Mouse (Mus musculus) hindbrain, embryonic 16.5 days (tissue): ENCODE data around the gene Nrxn3. TPM values are rescaled to one million over a fixed set of nuclear protein-coding genes. Genes with fewer than 3 reads are reported as not detected.
A peak's percentile ranks its signal among the peaks of the same experiment; 100 is the strongest.

Experiments
- ATAC-seq: fragments of 200-750 bp; cut with Nextera tagmentation; 2 replicates; pipeline ENCODE4 v1.8.0; 2017; ENCODE audit warnings: moderate TSS enrichment, moderate library complexity
- H3K27ac ChIP-seq: fragments of 300-500 bp; sonication (generic); 2 replicates; pipeline ENCODE4 v1.5.1; 2014; ENCODE audit warnings: low read depth, mild to moderate bottlenecking, control low read depth, low read length, moderate library complexity
- H3K27me3 ChIP-seq: fragments of 300-500 bp; sonication (generic); replicated peaks from 2 replicates; pipeline ENCODE4 v1.6.1; 2014; ENCODE audit warnings: low read length; ENCODE audit not compliant: control insufficient read depth, insufficient read depth
- H3K36me3 ChIP-seq: fragments of 300-500 bp; sonication (generic); 2 replicates; pipeline ENCODE4 v1.6.1; 2014; ENCODE audit warnings: mild to moderate bottlenecking, low read length, moderate library complexity, mixed read lengths; ENCODE audit not compliant: control insufficient read depth, insufficient read depth
- H3K4me1 ChIP-seq: fragments of 300-500 bp; sonication (generic); 2 replicates; pipeline ENCODE4 v1.6.1; 2014; ENCODE audit warnings: low read depth, low read length; ENCODE audit not compliant: control insufficient read depth, insufficient read depth
- H3K4me2 ChIP-seq: fragments of 300-500 bp; sonication (generic); 2 replicates; pipeline ENCODE4 v1.6.1; 2014; ENCODE audit warnings: mild to moderate bottlenecking, low read length, control low read depth, moderate library complexity
- H3K4me3 ChIP-seq: fragments of 300-500 bp; sonication (generic); 2 replicates; pipeline ENCODE4 v1.5.1; 2014; ENCODE audit warnings: mild to moderate bottlenecking, low read length, control low read depth, moderate library complexity
- H3K9ac ChIP-seq: fragments of 300-500 bp; sonication (generic); 2 replicates; pipeline ENCODE4 v1.6.1; 2014; ENCODE audit warnings: low read depth, mild to moderate bottlenecking, control low read depth, low read length, moderate library complexity
- H3K9me3 ChIP-seq: fragments of 300-500 bp; sonication (generic); 2 replicates; pipeline ENCODE4 v1.6.1; 2014; ENCODE audit warnings: mild to moderate bottlenecking, low read length, moderate library complexity; ENCODE audit not compliant: control insufficient read depth
- WGBS: fragments of 180-500 bp; shearing (Covaris S2); extraction: QIAGEN DNeasy Blood & Tissue Kit; methylation state at CpG from one replicate; pipeline ENCODE4 v1.1.7; 2014; 5-methylcytosine and 5-hydroxymethylcytosine counted together
- polyA plus RNA-seq: library from polyadenylated mRNA; unstranded; fragments of >200 nt; fragmentation: Nextera tagmentation; extraction: Ambion mirVana; gene quantifications from 2 replicates; pipeline ENCODE4 v1.2.1, GENCODE M21; 2015

Gene Nrxn3
- polyA plus RNA-seq, 1 experiment from 2014 or later, result 99.6 TPM

DNA sequence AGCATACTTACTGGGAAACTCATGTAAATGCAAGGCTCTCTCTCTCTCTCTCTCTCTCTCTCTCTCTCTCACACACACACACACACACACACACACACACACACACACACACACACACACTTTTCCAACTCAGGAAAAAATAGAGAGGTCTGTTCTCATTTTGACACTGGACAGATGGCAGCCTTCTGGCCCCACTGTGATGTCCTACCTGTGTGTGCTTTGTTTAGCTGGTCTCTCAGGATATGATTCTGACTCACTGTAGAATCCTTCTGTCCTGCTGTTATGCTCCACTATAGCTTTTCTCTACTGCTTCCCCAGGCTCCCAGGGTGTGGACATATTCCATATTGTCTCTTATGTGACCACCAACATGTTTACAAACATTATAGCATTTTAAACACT lies 1363.2 kb downstream of the Nrxn3 start:
- no peak overlapping the region for H3K9ac ChIP-seq
- no peaks in the 10 kb centered on the region for H3K36me3 ChIP-seq
- no peaks in the 10 kb centered on the region for H3K27me3 ChIP-seq
- no peaks in the 10 kb centered on the region for H3K9me3 ChIP-seq
- no peak overlapping the region for H3K4me2 ChIP-seq
- ATAC-seq, result no peak
- H3K4me3 ChIP-seq, result no peak overlapping the region
- H3K27ac ChIP-seq, result no peak overlapping the region
- H3K4me1 ChIP-seq, result no peaks in the 10 kb centered on the region

DNA sequence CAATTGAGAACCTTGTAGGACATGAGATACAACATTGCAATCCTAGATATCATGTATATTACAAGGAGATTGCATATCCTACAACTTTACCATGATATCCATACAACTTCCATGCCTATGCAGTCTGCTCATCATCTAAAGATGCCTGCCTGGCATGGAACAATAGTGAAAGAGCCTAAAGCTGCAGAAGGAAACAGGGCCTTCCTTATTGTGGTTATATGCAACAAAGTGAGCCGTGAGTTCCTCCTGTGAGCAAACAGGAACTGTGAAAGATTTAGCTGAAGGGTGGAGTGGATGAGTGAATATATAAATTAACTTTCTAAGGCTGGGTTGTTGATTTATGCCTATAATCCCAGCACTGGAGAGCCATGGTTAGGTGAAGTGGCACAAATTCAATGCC lies 1373.1 kb downstream of the Nrxn3 start:
- H3K4me2 ChIP-seq, result no peak overlapping the region
- no peak overlapping the region for H3K4me3 ChIP-seq
- no peak overlapping the region for H3K27ac ChIP-seq
- no peaks in the 10 kb centered on the region for H3K9me3 ChIP-seq
- H3K27me3 ChIP-seq, result no peaks in the 10 kb centered on the region
- no peaks in the 10 kb centered on the region for H3K4me1 ChIP-seq
- H3K36me3 ChIP-seq, result no peaks in the 10 kb centered on the region
- H3K9ac ChIP-seq, result no peak overlapping the region
- 59% methylated on average over 1 of the region's 1 CpGs for WGBS
- no peak for ATAC-seq

DNA sequence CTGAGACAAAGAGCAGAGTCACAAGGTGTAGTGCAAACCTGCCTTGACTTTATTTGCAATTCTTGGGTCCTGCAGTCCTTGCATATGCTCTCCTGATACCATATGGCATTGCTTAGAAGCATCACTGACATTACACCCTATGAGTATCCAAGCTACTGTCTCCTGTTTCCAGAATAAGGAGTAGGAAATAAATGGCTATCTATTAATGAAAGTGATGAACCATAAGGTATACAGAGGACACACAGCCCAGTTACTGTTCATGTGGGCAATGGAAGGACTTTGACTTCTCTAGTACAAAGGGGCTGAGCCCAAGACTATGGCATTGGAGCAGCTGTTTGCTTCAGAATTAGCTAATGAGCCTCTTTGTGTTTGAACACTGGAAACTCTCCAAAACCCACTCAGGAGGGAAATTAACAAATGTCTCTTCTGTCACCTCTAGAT lies 1390.7 kb downstream of the Nrxn3 start:
- peak; percentile 95 for ATAC-seq
- H3K36me3 ChIP-seq, result no peaks in the 10 kb centered on the region
- no peaks in the 10 kb centered on the region for H3K27me3 ChIP-seq
- H3K9me3 ChIP-seq, result no peaks in the 10 kb centered on the region
- no peak overlapping the region for H3K4me2 ChIP-seq
- no peak overlapping the region for H3K4me3 ChIP-seq
- H3K27ac ChIP-seq, result peak overlapping the region; percentile 1
- H3K4me1 ChIP-seq, result peaks cover 2% of the 10 kb centered on the region; the same call in 1 of the 2 replicates
- H3K9ac ChIP-seq, result no peak overlapping the region

DNA sequence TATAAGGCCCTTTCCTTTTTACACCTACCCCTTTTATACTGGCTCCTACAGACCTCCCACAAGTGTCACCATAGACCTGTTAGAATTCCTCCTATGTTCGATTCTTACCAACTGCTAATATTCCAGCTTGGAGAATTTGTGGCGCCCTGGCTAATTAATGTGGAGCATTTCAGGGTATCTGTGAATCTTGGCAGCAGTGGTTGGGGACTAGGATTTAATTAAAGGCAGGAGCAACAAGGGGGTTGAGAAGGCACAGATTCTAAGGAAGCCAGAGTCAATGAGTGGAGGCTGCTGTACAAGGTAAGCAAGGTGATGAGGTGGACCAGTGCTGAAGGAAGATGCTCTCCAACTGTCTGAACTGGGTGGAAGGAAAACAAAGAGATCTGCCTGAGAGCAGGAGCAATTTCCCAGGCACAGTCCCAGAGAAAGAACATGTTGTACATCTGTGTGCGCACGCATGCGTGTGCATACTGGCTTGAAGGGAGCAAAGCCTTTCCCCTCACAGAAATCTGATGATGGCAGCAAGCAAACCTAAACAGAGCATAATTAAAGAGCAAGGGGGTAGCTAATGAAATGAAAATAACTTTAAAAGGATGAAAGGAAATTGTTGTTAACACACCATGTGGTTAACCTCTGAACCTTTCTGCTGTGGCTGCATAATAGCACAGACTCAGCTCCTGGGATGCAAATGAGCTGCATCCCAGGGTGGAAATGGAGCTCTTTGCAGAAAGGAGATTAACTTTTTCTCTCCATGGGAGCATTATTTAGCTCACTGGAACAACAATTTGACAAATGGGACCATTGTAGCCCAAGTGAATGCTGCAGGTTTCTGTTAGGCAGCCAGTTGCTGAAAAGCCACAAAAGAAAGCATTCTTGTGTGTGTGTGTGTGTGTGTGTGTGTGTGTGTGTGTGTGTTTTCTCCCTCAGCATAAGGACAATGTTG lies 1409.5 kb downstream of the Nrxn3 start:
- WGBS, result 21% methylated on average over 5 of the region's 5 CpGs
- Histone ChIP-seq H3K9me3 (no peaks in the 10 kb centered on the region), H3K9ac (no peak overlapping the region), H3K27me3 (no peaks in the 10 kb centered on the region), H3K4me3 (no peak overlapping the region), H3K27ac (peak overlapping the region; percentile 61), H3K4me1 (peaks cover 12% of the 10 kb centered on the region), H3K36me3 (no peaks in the 10 kb centered on the region), H3K4me2 (no peak overlapping the region)
- ATAC-seq, result peak; percentile 91

GRCm38 (mm10) chr12:90142011-90142410 lies 1419.3 kb downstream of the Nrxn3 start:
- Histone ChIP-seq H3K27me3 (no peaks in the 10 kb centered on the region), H3K4me1 (no peaks in the 10 kb centered on the region; the same call in 1 of the 2 replicates), H3K4me2 (no peak overlapping the region), H3K4me3 (no peak overlapping the region), H3K9ac (no peak overlapping the region), H3K9me3 (no peaks in the 10 kb centered on the region), H3K27ac (no peak overlapping the region), H3K36me3 (no peaks in the 10 kb centered on the region)
- peak; percentile 89 for ATAC-seq
- 49% methylated on average over 2 of the region's 2 CpGs for WGBS

- WGBS, result 77% methylated on average over 3 of the region's 3 CpGs
- no peaks in the 10 kb centered on the region; the same call in 1 of the 2 replicates for H3K4me1 ChIP-seq
- no peaks in the 10 kb centered on the region for H3K36me3 ChIP-seq
- H3K9ac ChIP-seq, result no peak overlapping the region
- no peak overlapping the region for H3K4me3 ChIP-seq
- no peak for ATAC-seq
- no peaks in the 10 kb centered on the region for H3K9me3 ChIP-seq
- H3K27ac ChIP-seq, result no peak overlapping the region
- H3K4me2 ChIP-seq, result no peak overlapping the region
- no peaks in the 10 kb centered on the region for H3K27me3 ChIP-seq
These were observed 1421.6 kb downstream of the Nrxn3 start for GRCm38 (mm10) chr12:90144247-90144646.

DNA sequence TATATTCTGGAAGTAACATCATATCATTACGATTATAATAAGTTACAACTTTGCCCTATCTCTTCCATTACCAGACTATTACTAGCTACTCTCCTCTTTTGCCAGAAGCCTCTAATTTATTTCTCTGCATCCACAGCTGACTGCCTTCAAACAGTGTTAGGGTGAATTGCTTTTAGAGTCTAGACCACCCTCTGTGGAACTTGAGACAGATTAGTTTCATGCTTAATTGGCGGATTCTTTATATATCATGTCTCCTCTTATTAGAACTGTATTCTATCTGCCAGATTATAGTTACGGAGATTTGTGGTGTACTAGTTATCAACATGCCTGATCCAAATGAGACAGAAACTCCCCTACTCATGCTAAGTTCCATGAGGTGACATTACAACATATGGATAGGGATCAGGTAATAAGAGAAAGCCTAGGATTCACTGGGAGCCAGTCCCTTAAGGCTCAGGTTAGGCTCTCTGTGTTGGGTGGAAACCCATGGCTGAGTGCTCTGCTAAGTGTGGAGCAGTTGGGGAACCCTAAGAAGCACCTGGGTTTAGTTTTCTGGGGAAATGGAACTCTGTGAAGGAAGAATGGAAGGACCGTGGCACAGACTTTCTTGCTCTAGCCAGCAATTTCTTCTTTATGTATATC lies 1435.6 kb downstream of the Nrxn3 start:
- no peak overlapping the region for H3K9ac ChIP-seq
- WGBS, result 83% methylated on average over 4 of the region's 4 CpGs
- H3K4me3 ChIP-seq, result no peak overlapping the region
- H3K27ac ChIP-seq, result no peak overlapping the region
- no peak overlapping the region for H3K4me2 ChIP-seq
- H3K4me1 ChIP-seq, result no peaks in the 10 kb centered on the region
- H3K36me3 ChIP-seq, result no peaks in the 10 kb centered on the region
- ATAC-seq, result no peak
- no peaks in the 10 kb centered on the region for H3K9me3 ChIP-seq
- no peaks in the 10 kb centered on the region for H3K27me3 ChIP-seq

- 99% methylated on average over 3 of the region's 3 CpGs for WGBS
- H3K4me2 ChIP-seq, result no peak overlapping the region
- no peak for ATAC-seq
These were observed 1437.2 kb downstream of the Nrxn3 start for GRCm38 (mm10) chr12:90159911-90160310.

DNA sequence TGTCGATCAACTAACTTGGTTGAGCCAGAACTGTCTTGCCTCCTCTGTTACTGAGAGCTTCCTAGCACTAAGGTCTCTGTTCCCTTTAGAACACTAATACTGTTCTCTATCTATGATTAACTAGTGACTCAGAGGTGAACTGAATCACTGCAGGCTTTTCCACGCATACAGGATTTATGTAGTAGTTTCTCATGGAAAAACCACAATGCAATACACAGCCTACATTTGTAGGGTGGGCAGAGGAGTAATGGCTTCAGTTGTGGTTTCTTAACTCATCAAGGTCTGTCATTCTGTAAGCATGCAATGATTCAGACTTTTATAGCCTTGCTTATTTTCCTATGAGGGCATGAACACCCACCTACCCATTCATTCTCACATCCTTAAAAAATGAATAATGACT lies 1443.4 kb downstream of the Nrxn3 start:
- ATAC-seq, result no peak

More at GRCm38 (mm10) chr12:90159911-90160310, 1437.2 kb downstream of the Nrxn3 start:
- no peak overlapping the region for H3K27ac ChIP-seq
- no peaks in the 10 kb centered on the region for H3K4me1 ChIP-seq
- H3K9me3 ChIP-seq, result no peaks in the 10 kb centered on the region
- no peaks in the 10 kb centered on the region for H3K27me3 ChIP-seq
- no peaks in the 10 kb centered on the region for H3K36me3 ChIP-seq
- H3K4me3 ChIP-seq, result no peak overlapping the region
- H3K9ac ChIP-seq, result no peak overlapping the region

More for the DNA sequence above, 1443.4 kb downstream of the Nrxn3 start:
- H3K4me1 ChIP-seq, result no peaks in the 10 kb centered on the region
- H3K9me3 ChIP-seq, result no peaks in the 10 kb centered on the region
- no peak overlapping the region for H3K27ac ChIP-seq
- H3K9ac ChIP-seq, result no peak overlapping the region
- WGBS, result 94% methylated on average over 2 of the region's 2 CpGs
- H3K27me3 ChIP-seq, result no peaks in the 10 kb centered on the region
- H3K4me3 ChIP-seq, result no peak overlapping the region
- H3K36me3 ChIP-seq, result no peaks in the 10 kb centered on the region
- no peak overlapping the region for H3K4me2 ChIP-seq
